Mouse (Mus musculus): ENCODE measurements at regions not wholly inside any gene's neighbourhood (a gene's known extent, or its start where the extent isn't known, plus 50 kb on each side); places are given as distances from the start of the nearest gene placed in this dataset.
"Not testable (repeated sequence)": the region's sequence is repeated elsewhere in the genome, so short reads cannot be mapped to it uniquely, and the experiment has no call there.

DNA sequence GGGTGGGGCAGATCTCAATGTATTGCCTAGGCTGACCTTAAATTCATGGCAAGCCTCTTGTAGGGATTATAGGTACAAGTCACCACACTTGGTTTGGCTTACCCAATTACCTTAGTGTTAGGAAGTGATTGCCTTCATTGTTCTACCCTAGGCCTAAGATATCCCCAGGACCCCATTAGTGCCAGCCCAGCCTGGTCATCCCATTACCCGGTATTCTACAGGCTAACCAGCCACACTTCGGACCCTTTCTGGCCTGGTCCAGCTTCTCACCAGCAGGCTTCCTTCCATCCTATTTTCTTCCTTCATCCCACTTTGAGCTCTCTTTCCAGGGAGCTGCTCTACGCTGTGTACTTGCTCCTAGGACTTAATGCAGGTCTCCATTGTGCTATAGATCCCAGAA lies 59.5 kb downstream of the Tex35 start:
- no peak for TF ChIP-seq CTCF (IDR thresholded peaks at IDR 0.05)
- no peaks in the 10 kb centered on the region for H3K27me3 ChIP-seq
- ATAC-seq (no peak), DNase-seq (ENCODE audit: low read depth, low spot score) (no peak)
- in situ Hi-C loops (cut with MboI; ENCODE audit: low pct_unique_long_range_greater_than_20kb): no loop called here
- POLR2A ChIA-PET: interaction anchor here (0.5 kb wide), 1 partner anchor 215 kb away, joined by 3 read pairs; no protein-coding TSS in a partner anchor
- CTCF ChIA-PET: interaction anchor here (1.9 kb wide), 1 partner anchor 17 kb away, joined by 4 read pairs; no protein-coding TSS in a partner anchor

DNA sequence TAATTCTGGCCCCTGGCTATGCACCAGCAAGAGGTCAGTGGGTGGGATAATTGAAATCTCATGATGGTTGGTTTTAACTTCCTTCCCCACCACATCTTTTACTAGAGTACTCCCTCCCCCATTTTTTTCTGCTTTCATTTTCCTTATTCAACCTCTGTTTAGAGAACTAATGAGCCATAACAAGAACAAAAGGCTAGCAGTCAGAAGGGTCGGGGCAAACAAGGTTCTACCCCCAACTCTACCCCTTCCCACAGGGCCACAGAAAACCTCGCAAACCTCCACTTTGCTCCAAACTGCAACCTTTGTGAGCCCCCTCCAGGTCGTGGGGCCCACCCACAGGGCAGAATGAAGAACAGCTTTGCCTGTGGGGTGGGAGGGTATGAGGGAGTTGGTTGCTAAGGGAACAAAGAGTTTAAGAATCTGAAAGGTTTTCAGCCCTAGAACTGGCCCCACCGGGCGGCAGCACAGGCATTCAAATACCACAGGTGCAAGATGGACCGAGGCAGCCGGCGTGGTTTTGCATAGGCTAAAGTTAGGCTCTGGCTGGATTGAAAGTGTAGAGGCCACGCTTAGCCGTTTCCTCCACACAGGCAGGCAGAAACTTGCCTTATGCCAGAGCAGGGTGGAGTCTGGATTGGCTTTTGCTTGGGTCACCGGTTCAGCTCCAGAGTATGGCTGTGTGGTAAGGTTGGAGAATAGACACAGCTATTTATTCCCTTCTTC lies 60.1 kb downstream of the Tex35 start:
- in situ Hi-C loops (cut with MboI; ENCODE audit: low pct_unique_long_range_greater_than_20kb): no loop called here
- DNase-seq (ENCODE audit: low read depth, low spot score) (no peak), ATAC-seq (peak; percentile 5)
- ChIA-PET CTCF (interaction anchor here (1.4 kb wide), 1 partner anchor 20 kb away, joined by 3 read pairs; no protein-coding TSS in a partner anchor), POLR2A (no interaction called here)
- no peak for TF ChIP-seq CTCF (IDR thresholded peaks at IDR 0.05)
- H3K27me3 ChIP-seq: no peaks in the 10 kb centered on the region

DNA sequence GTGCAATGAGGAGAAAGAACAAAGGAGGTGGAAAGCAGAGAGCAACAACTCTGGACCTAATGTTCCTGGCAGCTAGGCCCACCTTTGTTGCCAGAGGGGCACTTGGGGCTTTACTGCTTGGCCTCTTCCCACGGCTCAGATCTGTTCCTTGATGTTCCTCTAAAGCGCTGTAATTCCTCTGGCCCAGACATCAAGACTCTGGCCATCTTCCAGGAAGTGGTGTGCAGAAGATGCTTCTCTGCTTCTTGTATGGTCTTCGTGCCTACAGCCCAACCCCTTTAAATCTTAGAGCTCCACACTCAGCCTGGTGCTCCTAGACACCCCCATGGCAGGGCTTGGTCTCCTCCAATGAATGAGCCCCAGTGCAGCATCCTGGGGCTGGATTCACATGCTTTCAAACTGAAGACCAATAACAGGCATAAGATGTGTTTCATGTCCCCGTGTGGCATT lies 60.7 kb downstream of the Tex35 start:
- DNase-seq (ENCODE audit: low read depth, low spot score): no peak
- ChIA-PET CTCF (interaction anchor here (1.0 to 1.4 kb wide), 3 partner anchors 17 to 24 kb away, joined by 3 read pairs; no protein-coding TSS in a partner anchor), POLR2A (no interaction called here)
- H3K27me3 ChIP-seq: no peaks in the 10 kb centered on the region
- in situ Hi-C loops (cut with MboI; ENCODE audit: low pct_unique_long_range_greater_than_20kb): no loop called here
- no peak for ATAC-seq
- no peak for TF ChIP-seq CTCF (IDR thresholded peaks at IDR 0.05)

DNA sequence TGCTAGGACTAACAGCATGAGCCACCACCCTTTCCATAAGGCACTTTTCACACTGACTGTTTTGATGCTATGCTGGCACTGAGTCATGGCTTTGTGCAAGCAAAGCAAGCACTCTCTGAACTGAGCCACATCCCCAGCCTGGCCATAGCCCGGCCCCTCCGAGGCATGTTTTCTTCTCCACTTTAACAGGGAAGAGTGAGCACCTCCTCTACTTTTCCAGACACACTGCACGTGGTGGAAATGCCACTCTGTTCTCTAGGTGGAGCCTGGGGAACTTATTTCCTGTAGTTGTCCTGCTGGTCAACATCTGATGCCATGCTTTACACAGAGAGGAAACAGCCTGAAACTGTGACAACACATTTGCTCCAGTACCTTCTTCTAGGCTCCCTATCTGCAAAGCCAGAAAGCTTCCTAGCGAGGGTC lies 61.7 kb downstream of the Tex35 start:
- in situ Hi-C loops (cut with MboI; ENCODE audit: low pct_unique_long_range_greater_than_20kb): no loop called here
- ChIA-PET CTCF (interaction anchor here (1.0 to 1.2 kb wide), 2 partner anchors 16 to 25 kb away, joined by 3 read pairs; no protein-coding TSS in a partner anchor), POLR2A (no interaction called here)
- peak; percentile 86 for ATAC-seq
- TF ChIP-seq CTCF (IDR thresholded peaks at IDR 0.05): no peak
- no peaks in the 10 kb centered on the region for H3K27me3 ChIP-seq
- DNase-seq (ENCODE audit: low read depth, low spot score): no peak

DNA sequence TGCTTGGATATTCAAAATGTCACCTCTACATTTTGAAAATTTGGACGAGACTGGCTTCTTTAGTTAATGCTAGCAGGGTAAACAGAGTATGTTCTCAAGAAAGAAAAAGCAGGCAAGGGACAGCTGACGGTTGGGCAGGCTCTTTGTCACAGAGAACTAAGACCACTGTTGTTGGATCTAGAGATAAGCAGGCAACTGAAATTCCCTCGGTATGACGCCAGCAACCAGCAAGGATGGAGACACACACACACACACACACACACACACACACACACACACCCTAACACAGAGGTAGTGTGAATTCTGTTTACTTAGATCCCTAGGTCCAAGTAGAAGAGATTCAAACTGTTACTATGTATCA lies 68.7 kb downstream of the Tex35 start:
- POLR2A ChIA-PET: interaction anchor here (0.6 kb wide), 1 partner anchor 26 kb away, joined by 3 read pairs; no protein-coding TSS in a partner anchor
- in situ Hi-C loops (cut with MboI; ENCODE audit: low pct_unique_long_range_greater_than_20kb): no loop called here
- TF ChIP-seq CTCF (IDR thresholded peaks at IDR 0.05): no peak
- ATAC-seq (no peak), DNase-seq (ENCODE audit: low read depth, low spot score) (no peak)
- CTCF ChIA-PET: no interaction called here
- H3K27me3 ChIP-seq: no peaks in the 10 kb centered on the region

DNA sequence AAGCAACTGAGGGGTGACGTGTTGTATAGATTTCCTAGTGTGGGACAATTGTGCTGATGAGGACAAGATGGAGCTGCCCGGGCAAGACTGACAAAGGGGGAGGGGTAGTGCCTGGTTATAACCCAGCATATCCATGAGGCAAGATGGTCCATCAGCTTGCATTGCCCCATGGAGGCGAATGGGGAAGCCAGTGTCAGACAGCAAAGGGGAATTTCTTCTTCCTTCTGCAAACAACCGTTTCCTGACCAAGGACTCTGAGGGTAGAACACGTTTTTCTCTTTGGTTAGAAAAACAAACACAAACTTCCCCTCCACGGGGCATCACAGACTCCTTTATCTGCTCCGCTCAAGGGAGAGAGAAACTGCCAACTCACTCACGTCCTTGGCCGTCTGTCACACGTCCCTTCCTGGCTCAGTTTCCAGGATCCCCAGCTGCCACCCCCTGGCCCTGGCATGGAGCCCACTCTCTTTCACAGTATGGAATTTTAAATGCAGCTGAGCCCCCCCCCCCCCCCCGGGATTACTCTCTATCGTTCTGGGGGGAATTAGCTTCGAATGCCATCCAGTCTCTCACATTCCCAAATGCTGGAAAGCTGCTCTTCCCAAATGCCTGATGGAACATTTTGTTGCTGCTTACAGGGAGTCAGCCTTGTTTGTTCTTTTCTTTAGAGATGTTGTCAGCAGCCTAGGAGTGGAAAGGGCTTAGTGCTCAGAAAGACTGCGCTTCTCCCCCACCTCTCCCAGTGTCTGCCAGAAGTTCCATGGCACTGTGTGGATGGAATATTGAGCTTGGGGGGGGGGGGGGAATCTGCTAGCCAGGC lies 69.3 kb downstream of the Tex35 start:
- ATAC-seq: no peak

DNA sequence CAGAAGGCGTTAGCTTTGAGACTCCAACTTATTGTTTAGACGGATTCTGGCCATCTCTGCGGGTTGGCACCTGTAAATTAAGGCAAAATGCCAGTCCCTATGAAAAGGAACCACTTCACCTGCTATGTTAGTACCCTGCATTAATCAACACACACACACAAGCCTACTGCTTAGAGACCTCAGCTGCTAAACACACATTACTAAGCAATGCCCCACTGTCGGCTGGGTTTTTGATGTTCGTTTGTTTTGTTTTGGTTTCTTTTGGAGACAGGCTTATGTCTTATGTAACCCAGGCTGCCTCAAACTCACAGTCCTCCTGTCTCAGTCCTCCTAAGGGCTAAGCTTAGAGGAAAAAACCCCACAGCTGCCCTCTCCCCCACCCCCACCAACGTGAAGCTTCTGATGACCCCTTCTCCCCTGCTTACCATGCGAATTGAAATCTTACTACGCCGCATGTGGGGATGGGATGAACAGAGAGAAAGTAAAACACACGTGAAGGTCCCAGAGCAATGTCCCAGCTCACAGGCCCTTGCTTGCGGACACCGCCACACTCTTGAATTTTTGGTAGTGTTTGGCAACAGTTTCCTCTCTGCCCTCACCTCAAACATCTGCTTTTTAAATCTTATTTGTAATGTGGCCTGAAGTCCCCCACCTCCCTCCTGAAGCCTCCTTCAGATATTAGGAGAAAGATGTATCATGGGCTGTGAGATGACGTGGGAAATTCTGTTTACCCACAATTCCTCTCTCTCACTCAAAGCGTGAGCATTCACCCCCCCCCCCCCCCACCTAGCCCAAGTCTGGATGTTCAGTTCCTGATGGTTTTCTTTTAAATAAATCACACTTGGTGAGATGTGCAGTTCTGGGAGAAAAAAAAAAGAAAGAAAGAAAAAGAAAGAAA lies 70.1 kb downstream of the Tex35 start:
- no peak for DNase-seq (ENCODE audit: low read depth, low spot score)
- no peak for TF ChIP-seq CTCF (IDR thresholded peaks at IDR 0.05)
- in situ Hi-C loops (cut with MboI; ENCODE audit: low pct_unique_long_range_greater_than_20kb): no loop called here
- CTCF ChIA-PET: no interaction called here
- POLR2A ChIA-PET: no interaction called here
- ATAC-seq: no peak
- no peaks in the 10 kb centered on the region for H3K27me3 ChIP-seq

More for the DNA sequence above, 69.3 kb downstream of the Tex35 start:
- no peak for DNase-seq (ENCODE audit: low read depth, low spot score)
- no peaks in the 10 kb centered on the region for H3K27me3 ChIP-seq
- in situ Hi-C loops (cut with MboI; ENCODE audit: low pct_unique_long_range_greater_than_20kb): no loop called here
- ChIA-PET POLR2A (no interaction called here), CTCF (no interaction called here)
- no peak for TF ChIP-seq CTCF (IDR thresholded peaks at IDR 0.05)

DNA sequence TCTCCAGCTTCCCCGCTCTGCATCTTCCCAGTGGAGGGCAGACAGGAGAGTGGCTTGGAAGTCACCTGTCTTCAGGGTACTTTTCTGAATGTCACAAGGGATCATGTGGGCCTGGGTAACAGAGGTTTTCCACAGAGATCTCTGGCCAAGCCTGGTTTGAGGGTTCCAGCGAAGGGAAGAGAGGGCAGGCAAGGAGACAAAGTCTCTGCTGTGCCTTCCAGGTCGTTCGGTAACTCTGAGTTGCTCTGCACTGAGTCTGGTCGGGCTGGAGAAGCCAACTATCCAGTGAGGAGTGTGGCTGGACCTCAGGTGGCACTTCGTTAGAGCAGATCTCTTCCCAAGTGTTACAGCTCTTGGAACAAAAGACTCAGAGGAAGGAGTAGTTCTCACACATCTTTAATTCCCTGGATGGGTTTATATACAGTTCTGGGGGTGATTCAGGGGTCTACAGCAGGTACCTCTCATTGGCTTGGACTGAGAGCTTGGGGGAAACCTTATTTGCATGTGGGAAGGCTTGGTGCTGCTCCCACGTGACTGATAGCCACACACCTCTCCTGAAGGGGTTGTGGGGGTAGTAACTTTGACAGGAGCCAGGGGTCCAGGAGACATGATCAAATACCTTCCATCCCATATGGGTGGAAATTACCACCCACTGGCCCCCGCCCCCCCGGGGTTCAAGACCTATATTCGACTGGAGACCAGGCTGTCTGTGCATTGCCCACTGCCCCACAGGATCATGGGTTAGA lies 71.1 kb downstream of the Tex35 start:
- in situ Hi-C loops (cut with MboI; ENCODE audit: low pct_unique_long_range_greater_than_20kb): no loop called here
- ChIA-PET POLR2A (no interaction called here), CTCF (interaction anchor here (0.8 kb wide), 1 partner anchor 35 kb away, joined by 3 read pairs; no protein-coding TSS in a partner anchor)
- TF ChIP-seq CTCF (IDR thresholded peaks at IDR 0.05): no peak
- no peak for DNase-seq (ENCODE audit: low read depth, low spot score)
- H3K27me3 ChIP-seq: no peaks in the 10 kb centered on the region
- no peak for ATAC-seq

DNA sequence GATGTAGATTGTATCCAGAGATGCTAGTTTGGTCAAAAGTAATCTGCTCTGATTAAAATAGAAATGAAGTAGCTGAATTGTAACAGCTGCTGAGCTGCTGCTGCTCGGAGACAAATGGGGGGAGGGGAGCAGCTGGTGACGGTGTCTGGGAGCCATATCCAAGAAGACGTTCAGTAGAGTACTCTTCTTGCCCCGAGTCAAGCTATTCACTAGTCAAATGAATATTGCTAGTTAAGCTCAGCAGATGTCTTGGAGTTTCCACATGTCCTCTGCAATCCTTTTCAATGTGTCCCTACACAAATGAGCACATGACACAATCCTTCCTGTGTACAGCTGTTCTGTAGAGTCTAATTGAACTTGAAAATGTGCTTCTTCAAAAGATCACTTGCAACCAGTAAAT lies 71.7 kb downstream of the Tex35 start:
- TF ChIP-seq CTCF (IDR thresholded peaks at IDR 0.05): no peak
- ChIA-PET CTCF (interaction anchor here (0.7 to 0.8 kb wide), 2 partner anchors 9 to 34 kb away, joined by 3 read pairs; no protein-coding TSS in a partner anchor), POLR2A (no interaction called here)
- DNase-seq (ENCODE audit: low read depth, low spot score) (no peak), ATAC-seq (no peak)
- no peaks in the 10 kb centered on the region for H3K27me3 ChIP-seq
- in situ Hi-C loops (cut with MboI; ENCODE audit: low pct_unique_long_range_greater_than_20kb): no loop called here

DNA sequence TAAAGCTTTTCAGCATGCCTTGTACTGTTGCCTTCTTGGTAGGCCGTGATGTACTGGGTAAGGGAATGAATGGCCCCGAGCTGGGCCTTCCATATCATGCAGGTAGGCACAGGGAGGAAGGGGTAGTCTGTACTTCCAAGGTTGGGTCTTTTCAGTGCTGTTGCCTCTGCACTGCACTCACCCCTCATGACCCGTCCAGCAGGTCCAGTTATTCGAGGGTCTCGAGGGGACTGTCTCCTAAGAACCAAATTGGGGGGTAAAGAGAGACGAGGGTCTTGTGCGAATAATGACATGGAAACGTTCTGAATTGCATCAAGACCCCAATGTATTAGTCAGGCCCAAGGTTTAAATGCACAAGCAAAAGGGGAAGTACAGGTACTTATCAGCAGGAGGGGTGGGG lies 73.3 kb downstream of the Tex35 start:
- CTCF ChIA-PET; in situ Hi-C loops (cut with MboI; ENCODE audit: low pct_unique_long_range_greater_than_20kb); POLR2A ChIA-PET; H3K27me3 ChIP-seq; DNase-seq (ENCODE audit: low read depth, low spot score); ATAC-seq: not testable (repeated sequence)

All from Patski (cell line).